Mouse (Mus musculus) spleen, adult 10 weeks (tissue): ENCODE measurements around the gene Adamts7. TPM values are rescaled to one million over a fixed set of nuclear protein-coding genes. Genes with fewer than 3 reads are reported as not detected.

Experiments used
- polyA plus RNA-seq: library from polyadenylated mRNA; stranded (reverse); fragments of 350-450 nt; fragmentation: Illumina TruSeq; extraction: RNeasy Lipid Tissue Mini Kit (QIAGEN cat#74804); gene quantifications from one replicate; pipeline ENCODE4 v1.2.3, GENCODE M21; 2015; ENCODE audit warnings: low replicate concordance; ENCODE audit not compliant: insufficient read depth

The Adamts7 gene
- polyA plus RNA-seq: 2.0 TPM

DNA sequence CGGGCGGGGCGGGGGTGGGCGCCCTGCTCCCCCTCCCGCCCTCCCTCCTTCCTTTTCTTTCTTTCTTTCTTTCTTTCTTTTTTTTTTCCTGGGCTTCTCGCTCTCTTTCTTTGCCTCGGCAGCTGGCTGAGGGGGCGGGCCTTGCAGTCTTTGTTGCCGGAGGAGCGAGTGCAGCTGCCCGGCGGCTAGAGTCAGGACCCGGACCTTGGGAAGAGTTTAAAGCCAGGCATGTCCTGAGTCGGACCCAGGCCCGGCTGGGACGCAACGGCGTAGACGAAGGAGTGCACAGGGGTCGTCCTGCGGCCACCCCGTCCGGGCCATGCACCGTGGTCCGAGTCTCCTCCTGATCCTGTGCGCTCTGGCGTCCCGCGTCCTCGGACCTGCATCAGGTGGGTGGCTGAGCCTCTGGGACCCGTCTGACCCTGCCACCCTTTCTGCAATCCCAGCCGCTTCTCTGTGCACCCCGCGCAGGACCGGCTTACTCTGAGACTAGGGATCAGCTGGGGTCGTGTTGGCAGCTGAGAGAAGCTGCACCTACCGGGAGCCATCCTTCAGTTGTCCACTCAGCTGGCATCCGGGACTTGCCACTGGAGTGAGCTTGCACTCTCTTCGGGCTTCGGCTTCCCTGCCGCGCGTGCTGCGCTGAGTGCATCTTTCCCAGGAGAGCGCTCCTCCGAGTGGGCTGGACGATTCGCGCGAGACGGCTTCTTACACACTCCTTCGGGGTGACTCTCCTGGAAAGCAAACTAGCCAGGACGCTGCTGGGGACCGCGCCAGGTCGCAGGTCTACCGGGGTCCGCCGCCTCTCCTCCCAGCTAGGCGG is at the start of gene Adamts7:
Gene Adamts7, plus strand, starts transcription at position 144 of the 823 bp plus-strand sequence.

GRCm38 (mm10) chr9:90114567-90115307 is 48.1 kb upstream of the Adamts7 start, which contains the start of gene Morf4l1:
TSS of gene Morf4l1 (minus strand) at chr9:90114774.

Other genes starting within 250 kb of the Adamts7 start
- 504 TPM for gene Ctsh, start 108.9 kb upstream of the Adamts7 start, polyA plus RNA-seq
- 465 TPM for gene Morf4l1, start 48.3 kb upstream of the Adamts7 start, polyA plus RNA-seq
- 25.4 TPM for gene Tbc1d2b, start 107.7 kb downstream of the Adamts7 start, polyA plus RNA-seq